Mouse (Mus musculus) heart, adult 9 months (tissue): ENCODE data around the gene Rap1gap.

Experiments used
- DNase-seq, 2 experiments: peaks; one replicate each; pipeline ENCODE4 v3.0.0; 2022; ENCODE audit warnings: low spot score in 2 of 2

Rap1gap gene

DNA sequence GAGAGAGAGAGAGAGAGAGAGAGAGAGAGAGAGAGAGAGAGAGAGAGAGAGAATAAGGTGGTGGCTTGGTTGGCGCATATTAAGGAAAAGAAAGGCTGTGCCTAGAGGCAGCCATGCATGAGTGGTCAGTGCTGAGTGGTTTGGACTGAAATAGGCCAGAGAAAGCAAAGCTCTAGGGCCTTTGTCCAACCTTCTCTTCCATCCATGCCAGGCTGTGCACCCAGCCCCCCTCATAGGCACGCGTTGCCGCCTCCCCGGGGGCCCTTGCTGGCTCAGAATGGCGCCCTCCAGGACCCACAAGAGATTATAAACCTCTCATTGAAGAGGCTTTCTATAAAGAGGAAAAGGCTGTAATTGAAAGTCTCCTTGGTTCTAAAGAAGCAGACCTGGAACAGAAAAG lies 3.0 kb upstream of the Rap1gap start:
- no peak for DNase-seq

- DNase-seq = no peak
Measured at GRCm38 (mm10) chr4:137663491-137663890, 1.0 kb upstream of the Rap1gap start.

- DNase-seq = no peak
Measured at GRCm38 (mm10) chr4:137664980-137665675, 602 bp downstream of the Rap1gap start.

- no peak for DNase-seq
Measured at GRCm38 (mm10) chr4:137665791-137666190, 1.3 kb downstream of the Rap1gap start.

- no peak for DNase-seq
Measured at GRCm38 (mm10) chr4:137666283-137666957, 1.9 kb downstream of the Rap1gap start.

DNA sequence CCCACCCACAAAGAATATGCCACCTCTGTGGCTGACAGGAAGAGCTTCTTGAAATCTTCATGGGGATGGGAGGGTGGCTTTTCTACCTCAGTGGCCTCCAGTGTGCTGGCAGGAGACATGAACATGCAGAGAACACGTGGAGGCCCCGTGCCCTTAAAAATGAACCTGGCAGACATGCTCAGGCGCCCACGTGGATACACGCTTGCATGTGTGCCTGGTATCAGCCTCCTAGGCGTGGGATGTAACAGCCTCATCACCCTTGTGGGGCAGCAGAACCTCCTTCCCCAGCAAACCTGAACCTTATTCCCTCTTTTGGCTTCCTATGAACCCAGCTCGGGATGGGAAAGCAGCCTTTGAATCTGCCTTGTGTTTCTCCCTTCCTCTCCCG lies 2.4 kb downstream of the Rap1gap start:
- DNase-seq = no peak

- no peak for DNase-seq
Measured at GRCm38 (mm10) chr4:137667747-137668146, 3.2 kb downstream of the Rap1gap start.

- DNase-seq = no peak
Measured at GRCm38 (mm10) chr4:137671711-137672500, 7.4 kb downstream of the Rap1gap start.

GRCm38 (mm10) chr4:137675566-137675965 lies 11.0 kb downstream of the Rap1gap start:
- DNase-seq = no peak

DNA sequence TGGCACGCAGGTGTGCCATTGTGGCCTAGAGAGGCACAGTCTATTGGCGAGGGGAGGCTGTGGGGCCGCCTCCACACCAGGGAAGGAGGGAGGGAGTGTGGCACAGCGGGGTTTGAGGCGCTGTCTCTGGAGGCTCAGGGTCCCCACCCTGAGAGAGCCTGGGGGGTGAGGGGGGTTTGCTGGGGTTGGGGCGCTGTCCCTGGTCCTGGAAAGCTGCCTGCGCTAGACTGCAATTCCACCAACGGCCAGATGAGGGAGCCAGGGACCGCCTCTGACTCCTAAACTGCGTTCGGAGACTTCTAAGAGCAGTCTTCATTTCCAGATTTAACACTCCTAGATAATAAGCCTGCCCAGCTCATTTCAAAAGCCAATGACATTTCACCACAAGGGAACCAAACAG lies 11.5 kb downstream of the Rap1gap start:
- DNase-seq = peak; percentile 41 to 51

DNA sequence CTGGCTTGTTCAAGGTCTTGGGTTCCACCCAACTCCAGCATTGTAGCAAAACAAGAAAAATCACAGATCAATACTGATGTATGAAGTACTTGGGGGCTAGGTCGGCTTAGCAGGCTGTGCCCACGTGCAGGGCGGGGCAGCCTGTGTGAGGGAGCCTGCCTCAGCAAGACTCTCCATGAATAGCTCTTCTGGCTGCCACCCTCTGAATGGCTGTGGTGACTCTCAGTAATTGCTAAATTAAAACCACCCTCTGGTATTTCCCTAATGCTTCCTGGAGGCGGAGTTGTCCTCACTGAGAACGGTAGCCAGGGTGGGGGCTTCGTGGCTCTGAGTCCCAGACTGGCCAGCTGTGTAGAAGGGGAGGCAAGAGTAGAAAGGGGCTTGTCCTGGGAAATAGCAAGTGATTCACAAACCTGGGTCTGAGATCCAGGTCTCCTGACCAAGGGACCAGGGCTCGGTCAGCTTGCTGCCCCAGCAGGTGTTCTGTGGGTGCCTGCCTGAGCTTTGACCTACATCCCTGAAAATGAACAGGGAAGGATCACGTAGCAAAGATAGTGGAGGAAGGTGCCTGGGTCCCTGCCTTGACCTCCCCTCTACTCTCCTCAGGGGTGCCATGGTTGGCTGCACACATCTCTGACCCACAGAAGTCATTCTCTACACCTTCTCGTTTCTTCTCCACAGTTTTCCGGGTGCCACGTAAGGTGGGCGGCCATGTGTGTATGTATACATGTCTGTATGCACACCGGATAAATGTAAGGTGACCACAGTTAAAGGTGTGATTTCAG lies 12.4 kb downstream of the Rap1gap start:
- DNase-seq = no peak

DNA sequence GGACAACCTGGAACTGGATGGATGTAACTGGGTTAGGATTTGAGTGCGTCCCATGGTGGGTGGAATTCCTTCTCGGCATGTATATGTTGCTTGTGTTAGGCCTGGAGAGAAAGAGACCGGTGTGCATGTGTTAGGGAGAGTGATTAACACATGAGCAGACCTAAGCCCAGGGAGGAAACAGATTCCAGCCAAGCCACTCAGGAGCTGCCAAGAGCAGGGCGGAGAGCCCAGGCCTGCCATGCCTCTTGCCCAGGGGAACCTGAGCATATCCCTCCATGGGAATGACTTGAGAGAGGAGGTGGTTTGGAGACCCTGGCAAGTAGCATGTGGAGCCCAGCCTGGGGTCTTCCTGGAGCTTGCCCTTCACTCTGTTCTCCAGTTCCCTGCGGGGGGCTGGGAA lies 13.4 kb downstream of the Rap1gap start:
- peak in 1 of 2 experiments; percentile 29 for DNase-seq

GRCm38 (mm10) chr4:137678568-137678967 lies 14.0 kb downstream of the Rap1gap start:
- DNase-seq = no peak

DNA sequence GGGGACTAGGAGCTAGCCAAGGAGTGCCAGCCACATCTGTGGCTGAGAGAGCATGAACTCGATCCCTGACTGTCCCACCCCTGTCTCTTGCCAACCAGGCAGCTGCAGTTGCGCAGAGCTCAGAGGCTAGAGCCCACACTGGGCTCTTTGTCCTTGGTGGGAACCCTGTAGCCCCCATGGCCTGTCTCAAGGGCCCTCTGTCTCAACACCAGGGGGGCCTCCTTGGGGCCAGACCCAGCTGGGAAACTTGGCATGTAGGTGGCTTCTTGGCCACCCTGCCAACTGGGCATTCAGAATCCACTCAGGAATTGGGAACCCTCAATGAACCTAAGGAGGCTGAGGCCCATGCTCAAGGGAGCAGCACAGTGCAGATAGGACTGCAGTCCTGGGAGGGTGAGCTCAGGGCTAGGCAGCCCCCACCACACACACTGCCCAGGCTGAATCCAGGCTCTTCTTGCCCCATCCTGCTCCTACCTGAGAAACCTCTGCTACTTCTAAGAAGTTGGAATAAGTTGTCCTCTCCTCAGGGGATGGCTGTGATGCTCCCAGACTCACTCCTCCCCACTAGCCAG lies 15.5 kb downstream of the Rap1gap start:
- no peak for DNase-seq

DNA sequence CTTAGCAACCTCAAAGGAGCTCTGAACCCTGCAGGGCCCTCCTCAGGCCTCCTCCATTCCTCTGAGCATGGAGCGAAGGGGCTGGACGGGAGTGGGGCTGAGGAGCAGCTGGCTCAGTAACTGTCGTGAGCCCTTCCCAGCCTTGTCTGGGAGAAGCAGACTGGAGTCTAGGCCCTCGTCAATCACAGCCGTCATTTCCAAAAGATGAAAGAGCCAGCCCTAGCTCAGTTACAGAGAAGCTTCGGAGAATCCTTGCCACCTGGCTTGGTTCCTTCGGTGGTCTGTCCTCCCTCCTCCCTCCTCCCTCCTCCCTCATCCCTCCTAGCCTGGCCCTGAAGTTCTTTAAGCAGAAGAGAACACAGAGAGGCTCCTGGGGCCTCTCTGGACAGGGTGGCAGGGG lies 16.2 kb downstream of the Rap1gap start:
- no peak for DNase-seq

DNA sequence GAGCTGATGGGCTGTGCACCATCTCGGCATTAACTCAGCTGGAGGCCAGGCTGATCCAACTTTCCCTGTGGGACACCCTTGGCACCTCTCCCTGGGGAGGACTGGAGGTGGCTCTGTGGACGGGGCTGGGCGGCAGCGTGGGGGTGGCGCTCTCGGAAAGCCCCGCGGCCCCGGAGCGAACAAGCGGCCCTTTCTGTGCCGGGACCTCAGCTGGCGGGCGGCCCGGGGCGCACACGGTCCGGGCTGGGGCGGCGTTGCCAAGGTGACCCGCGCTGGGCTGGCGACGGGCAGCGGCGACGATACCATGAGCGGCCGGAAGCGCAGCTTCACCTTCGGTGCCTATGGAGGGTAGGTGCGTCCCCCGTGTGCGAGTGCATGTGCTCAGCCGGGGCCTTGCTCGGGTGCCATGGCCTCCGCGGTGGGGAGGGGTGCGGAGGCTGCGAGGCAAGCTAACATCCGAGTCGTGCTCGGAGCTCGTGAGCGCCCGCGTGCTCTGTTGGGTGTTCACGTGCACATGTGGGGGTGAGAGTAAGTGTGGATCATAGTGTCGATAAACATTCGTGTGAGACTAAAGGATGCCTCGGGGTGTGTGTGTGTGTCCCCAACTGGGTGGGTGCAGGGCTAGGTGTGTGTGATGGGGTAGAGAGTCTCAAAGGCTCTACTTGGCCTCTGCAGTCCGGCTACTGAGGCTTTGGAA lies 17.0 kb downstream of the Rap1gap start:
- no peak for DNase-seq

- DNase-seq = peak in 1 of 2 experiments; percentile 22
Measured at GRCm38 (mm10) chr4:137682961-137683453, 18.5 kb downstream of the Rap1gap start.

GRCm38 (mm10) chr4:137684830-137685343 lies 20.4 kb downstream of the Rap1gap start:
- peak in 1 of 2 experiments; percentile 48 for DNase-seq

DNA sequence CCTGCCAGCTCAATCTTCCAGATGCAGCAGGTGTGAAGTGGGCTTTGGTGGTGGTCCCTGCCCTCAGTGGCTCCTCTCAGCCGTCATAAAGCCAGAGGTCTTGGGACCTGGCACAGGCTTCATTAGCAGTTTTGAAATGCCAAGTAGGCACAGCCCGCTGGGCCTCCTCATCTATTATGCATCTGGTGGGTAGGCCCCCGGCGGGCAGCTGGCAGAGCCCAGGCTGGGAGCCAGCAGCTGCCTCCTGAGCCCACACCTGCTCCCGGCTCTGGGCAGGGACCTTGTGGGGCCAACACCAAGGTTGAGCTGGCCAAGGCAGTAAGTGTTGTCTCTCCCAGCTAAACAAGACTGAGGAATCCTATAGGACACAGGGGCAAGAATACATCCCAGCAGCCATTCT lies 21.8 kb downstream of the Rap1gap start:
- DNase-seq = no peak

GRCm38 (mm10) chr4:137687234-137687825 lies 22.8 kb downstream of the Rap1gap start:
- DNase-seq = no peak
